Mouse (Mus musculus): ENCODE data around the gene Thumpd1. TPM values are rescaled to one million over a fixed set of nuclear protein-coding genes. Genes with fewer than 3 reads are reported as not detected.

The Thumpd1 gene
- polyA plus RNA-seq (2016; fragmentation: Nextera tagmentation; extraction: Ambion mirVana), result 58.4 and 59.6 TPM in 2 replicates

- peaks cover 32% of the 10 kb centered on the region for H3K36me3 ChIP-seq
- H3K4me2 ChIP-seq, result peak within 1 kb of the TSS; percentile 78
- H3K4me3 ChIP-seq, result peak within 1 kb of the TSS; percentile 96
- H3K9ac ChIP-seq, result peak within 1 kb of the TSS; percentile 93
- under 1% methylated on average over 57 of the region's 60 CpGs for WGBS
- H3K27ac ChIP-seq (ENCODE audit: poor library complexity, severe bottlenecking), result peak within 1 kb of the TSS; percentile 54
- H3K9me3 ChIP-seq (replicated peaks), result no peaks in the 10 kb centered on the region
- peaks cover 5% of the 10 kb centered on the region; the same call in 1 of the 2 replicates for H3K27me3 ChIP-seq (replicated peaks)
- ATAC-seq (ENCODE audit: insufficient number of reproducible peaks, low FRiP score), result peak; percentile 95
- H3K4me1 ChIP-seq (replicated peaks), result peaks cover 6% of the 10 kb centered on the region
These were observed at the start of gene Thumpd1 for GRCm38 (mm10) chr7:119720253-119720946. TSS of gene Thumpd1 (minus strand) at chr7:119720798.

- no peaks in the 10 kb centered on the region for H3K9me3 ChIP-seq (replicated peaks)
- no peak overlapping the region for H3K27ac ChIP-seq (ENCODE audit: poor library complexity, severe bottlenecking)
- H3K36me3 ChIP-seq, result no peaks in the 10 kb centered on the region
- H3K4me3 ChIP-seq, result no peak overlapping the region
- no peaks in the 10 kb centered on the region for H3K27me3 ChIP-seq (replicated peaks)
- H3K4me2 ChIP-seq, result no peak overlapping the region
- no peaks in the 10 kb centered on the region for H3K4me1 ChIP-seq (replicated peaks)
- WGBS, result 89% methylated on average over 8 of the region's 8 CpGs
- no peak overlapping the region for H3K9ac ChIP-seq
- ATAC-seq (ENCODE audit: insufficient number of reproducible peaks, low FRiP score), result no peak
These were observed 49.3 kb upstream of the Thumpd1 start for GRCm38 (mm10) chr7:119769895-119770294.

- H3K4me1 ChIP-seq (replicated peaks), result no peaks in the 10 kb centered on the region
- no peaks in the 10 kb centered on the region for H3K9me3 ChIP-seq (replicated peaks)
- no peak overlapping the region for H3K4me3 ChIP-seq
- no peak overlapping the region for H3K27ac ChIP-seq (ENCODE audit: poor library complexity, severe bottlenecking)
- H3K4me2 ChIP-seq, result no peak overlapping the region
- WGBS, result 81% methylated on average over 6 of the region's 6 CpGs
- no peak overlapping the region for H3K9ac ChIP-seq
- no peaks in the 10 kb centered on the region for H3K36me3 ChIP-seq
- ATAC-seq (ENCODE audit: insufficient number of reproducible peaks, low FRiP score), result no peak
- no peaks in the 10 kb centered on the region for H3K27me3 ChIP-seq (replicated peaks)
These were observed 46.4 kb upstream of the Thumpd1 start for GRCm38 (mm10) chr7:119766996-119767395.

GRCm38 (mm10) chr7:119764377-119764776, 43.8 kb upstream of the Thumpd1 start:
- no peak overlapping the region for H3K4me3 ChIP-seq
- no peak overlapping the region for H3K9ac ChIP-seq
- 91% methylated on average over 3 of the region's 3 CpGs for WGBS
- no peak overlapping the region for H3K4me2 ChIP-seq
- H3K27me3 ChIP-seq (replicated peaks), result no peaks in the 10 kb centered on the region
- no peaks in the 10 kb centered on the region for H3K4me1 ChIP-seq (replicated peaks)
- no peak overlapping the region for H3K27ac ChIP-seq (ENCODE audit: poor library complexity, severe bottlenecking)
- peaks cover 6% of the 10 kb centered on the region for H3K9me3 ChIP-seq (replicated peaks)
- no peak for ATAC-seq (ENCODE audit: insufficient number of reproducible peaks, low FRiP score)
- no peaks in the 10 kb centered on the region for H3K36me3 ChIP-seq

- ATAC-seq (ENCODE audit: insufficient number of reproducible peaks, low FRiP score), result no peak
- Histone ChIP-seq H3K9me3 (replicated peaks) (peaks cover 9% of the 10 kb centered on the region), H3K4me3 (no peak overlapping the region), H3K36me3 (no peaks in the 10 kb centered on the region), H3K9ac (no peak overlapping the region), H3K4me1 (replicated peaks) (no peaks in the 10 kb centered on the region), H3K27me3 (replicated peaks) (no peaks in the 10 kb centered on the region), H3K4me2 (no peak overlapping the region), H3K27ac (ENCODE audit: poor library complexity, severe bottlenecking) (no peak overlapping the region)
- 46% methylated on average over 4 of the region's 4 CpGs for WGBS
These were observed 41.6 kb upstream of the Thumpd1 start for GRCm38 (mm10) chr7:119762166-119762697.

GRCm38 (mm10) chr7:119760527-119760951, 39.9 kb upstream of the Thumpd1 start, which contains the start of gene Acsm3:
TSS of gene Acsm3 (plus strand) at chr7:119760923.
- WGBS, result 54% methylated on average over 11 of the region's 11 CpGs

GRCm38 (mm10) chr7:119753696-119754095, 33.1 kb upstream of the Thumpd1 start:
- no peak overlapping the region for H3K4me3 ChIP-seq
- WGBS, result 78% methylated on average over 1 of the region's 1 CpGs

More at GRCm38 (mm10) chr7:119760527-119760951, 39.9 kb upstream of the Thumpd1 start, which contains the start of gene Acsm3:
- Histone ChIP-seq H3K9ac (no peak within 1 kb of the TSS), H3K36me3 (no peaks in the 10 kb centered on the region), H3K4me1 (replicated peaks) (no peaks in the 10 kb centered on the region), H3K4me3 (no peak within 1 kb of the TSS), H3K9me3 (replicated peaks) (peaks cover 9% of the 10 kb centered on the region), H3K27ac (ENCODE audit: poor library complexity, severe bottlenecking) (no peak within 1 kb of the TSS), H3K27me3 (replicated peaks) (no peaks in the 10 kb centered on the region), H3K4me2 (no peak within 1 kb of the TSS)
- ATAC-seq (ENCODE audit: insufficient number of reproducible peaks, low FRiP score), result no peak

GRCm38 (mm10) chr7:119749942-119750341, 29.3 kb upstream of the Thumpd1 start:
- Histone ChIP-seq H3K4me3 (no peak overlapping the region), H3K4me2 (no peak overlapping the region), H3K27me3 (replicated peaks) (no peaks in the 10 kb centered on the region), H3K36me3 (no peaks in the 10 kb centered on the region), H3K27ac (ENCODE audit: poor library complexity, severe bottlenecking) (no peak overlapping the region), H3K4me1 (replicated peaks) (no peaks in the 10 kb centered on the region), H3K9me3 (replicated peaks) (no peaks in the 10 kb centered on the region), H3K9ac (no peak overlapping the region)
- no peak for ATAC-seq (ENCODE audit: insufficient number of reproducible peaks, low FRiP score)
- 47% methylated on average over 2 of the region's 2 CpGs for WGBS

More at GRCm38 (mm10) chr7:119753696-119754095, 33.1 kb upstream of the Thumpd1 start:
- no peaks in the 10 kb centered on the region for H3K9me3 ChIP-seq (replicated peaks)
- no peaks in the 10 kb centered on the region for H3K36me3 ChIP-seq
- ATAC-seq (ENCODE audit: insufficient number of reproducible peaks, low FRiP score), result no peak
- no peak overlapping the region for H3K9ac ChIP-seq
- no peak overlapping the region for H3K27ac ChIP-seq (ENCODE audit: poor library complexity, severe bottlenecking)
- H3K4me2 ChIP-seq, result no peak overlapping the region
- H3K4me1 ChIP-seq (replicated peaks), result no peaks in the 10 kb centered on the region
- no peaks in the 10 kb centered on the region for H3K27me3 ChIP-seq (replicated peaks)

- Histone ChIP-seq H3K4me3 (no peak overlapping the region), H3K4me2 (no peak overlapping the region), H3K9me3 (replicated peaks) (no peaks in the 10 kb centered on the region), H3K27ac (ENCODE audit: poor library complexity, severe bottlenecking) (no peak overlapping the region), H3K27me3 (replicated peaks) (0 out of 2 replicates have a peak, but pooled peaks cover 4% of the 10 kb centered on the region), H3K4me1 (replicated peaks) (0 out of 2 replicates have a peak, but pooled peaks cover 6% of the 10 kb centered on the region), H3K36me3 (no peaks in the 10 kb centered on the region), H3K9ac (no peak overlapping the region)
- 56% methylated on average over 1 of the region's 2 CpGs for WGBS
- ATAC-seq (ENCODE audit: insufficient number of reproducible peaks, low FRiP score), result no peak
These were observed 28.2 kb upstream of the Thumpd1 start for GRCm38 (mm10) chr7:119748761-119749160.

- Histone ChIP-seq H3K4me2 (no peak overlapping the region), H3K9ac (no peak overlapping the region), H3K27me3 (replicated peaks) (peaks cover 10% of the 10 kb centered on the region; the same call in 1 of the 2 replicates), H3K27ac (ENCODE audit: poor library complexity, severe bottlenecking) (no peak overlapping the region), H3K36me3 (no peaks in the 10 kb centered on the region), H3K9me3 (replicated peaks) (no peaks in the 10 kb centered on the region), H3K4me1 (replicated peaks) (0 out of 2 replicates have a peak, but pooled peaks cover 6% of the 10 kb centered on the region), H3K4me3 (no peak overlapping the region)
- WGBS, result 85% methylated on average over 1 of the region's 1 CpGs
- no peak for ATAC-seq (ENCODE audit: insufficient number of reproducible peaks, low FRiP score)
These were observed 25.3 kb upstream of the Thumpd1 start for GRCm38 (mm10) chr7:119745869-119746268.

- Histone ChIP-seq H3K4me2 (peak overlapping the region; percentile 62), H3K27ac (ENCODE audit: poor library complexity, severe bottlenecking) (no peak overlapping the region), H3K36me3 (no peaks in the 10 kb centered on the region), H3K9me3 (replicated peaks) (no peaks in the 10 kb centered on the region), H3K27me3 (replicated peaks) (peaks cover 10% of the 10 kb centered on the region; the same call in 1 of the 2 replicates), H3K9ac (peak overlapping the region; percentile 34), H3K4me3 (peak overlapping the region; percentile 32), H3K4me1 (replicated peaks) (0 out of 2 replicates have a peak, but pooled peaks cover 6% of the 10 kb centered on the region)
- no peak for ATAC-seq (ENCODE audit: insufficient number of reproducible peaks, low FRiP score)
- WGBS, result 7% methylated on average over 32 of the region's 34 CpGs
These were observed 23.7 kb upstream of the Thumpd1 start for GRCm38 (mm10) chr7:119744321-119744720.

Data from heart, embryonic 12.5 days (tissue).